ENCODE assay signal across 10 mouse cellular contexts in the genomic region with DNA sequence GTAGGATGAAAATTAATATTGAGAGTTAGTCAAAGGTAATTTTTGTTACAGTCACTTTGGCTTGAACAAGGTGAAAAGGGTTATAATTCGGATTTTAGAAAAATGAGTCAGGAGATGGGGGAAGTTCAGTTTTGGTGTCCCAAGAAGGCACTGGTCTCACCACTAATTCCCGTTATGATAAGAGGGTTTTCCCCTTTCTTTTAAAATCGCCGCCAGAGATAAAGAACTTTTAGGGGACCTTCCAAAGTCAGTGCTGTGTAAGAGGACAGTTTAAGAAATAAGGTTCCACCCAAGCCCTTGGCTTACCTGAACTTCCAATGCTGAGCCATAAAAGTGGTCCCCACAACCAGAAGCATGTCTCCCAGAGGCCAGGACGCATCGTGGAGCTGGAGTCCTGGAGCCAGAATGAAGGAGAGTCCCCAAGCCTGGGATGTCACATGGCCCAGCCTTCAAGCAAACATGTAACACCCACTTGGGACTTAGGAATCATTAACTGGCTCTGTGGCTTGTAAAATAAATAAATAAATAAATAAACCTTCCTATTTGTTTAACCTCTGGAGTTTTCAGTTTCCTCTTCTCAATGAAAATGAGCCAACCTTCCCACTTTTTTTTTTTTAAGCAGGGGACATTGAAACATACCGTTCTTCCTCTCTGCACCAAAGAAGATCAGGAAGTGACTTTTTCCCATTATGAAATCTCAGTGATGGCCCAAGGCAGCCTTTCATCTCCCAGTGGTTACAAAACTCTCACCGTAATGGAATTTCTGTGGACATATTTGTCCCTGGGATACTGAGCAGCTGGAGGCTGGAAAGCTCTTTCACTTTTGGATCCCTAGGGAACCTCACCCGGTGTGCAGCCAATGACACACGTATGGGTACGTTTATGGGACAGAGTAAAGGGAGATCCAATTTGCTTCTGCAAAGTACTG. TPM values are rescaled to one million over a fixed set of nuclear protein-coding genes. Genes with fewer than 3 reads are reported as not detected.
DNase-seq lines count a peak whose midpoint lies in the region; ATAC-seq and TF ChIP-seq lines count a peak whose summit lies in the region.
"Had no signal": no experiment of that assay in that cellular context is flagged by ENCODE, and none has a peak within 500 bp of the region (broad histone marks: within the 10 kb centered on the region; RNA-seq: fewer than 3 reads in every experiment).

A gene (minus strand): TSS at position 648 of the 928 bp plus-strand sequence.

- no peaks in the 10 kb centered on the region for H3K36me3 ChIP-seq in lung, embryonic 14.5 days (ENCODE audit: insufficient read depth)
- H3K36me3 ChIP-seq in intestine, embryonic 15.5 days = no peaks in the 10 kb centered on the region
- no peaks in the 10 kb centered on the region for H3K36me3 ChIP-seq in myocyte (ENCODE audit: control insufficient read depth, insufficient read depth)
- H3K36me3 ChIP-seq in hindbrain, embryonic 10.5 days = no peaks in the 10 kb centered on the region
- H3K36me3 ChIP-seq in hindbrain, embryonic 16.5 days (ENCODE audit: control insufficient read depth, insufficient read depth, low read length) = no peaks in the 10 kb centered on the region
- H3K36me3 ChIP-seq in thymus, adult 2 months (ENCODE audit: control insufficient read depth, insufficient read depth, low read length) = no peaks in the 10 kb centered on the region

- TF ChIP-seq POLR2A in myocyte (IDR thresholded peaks at IDR 0.05; ENCODE audit: insufficient read length, low read depth) = no peak
- TF ChIP-seq POLR2A in thymus, adult 2 months (IDR thresholded peaks at IDR 0.05; ENCODE audit: control insufficient read depth, extremely low read depth, insufficient read depth, low read length, poor library complexity) = no peak

- TF ChIP-seq CTCF in lung, embryonic 14.5 days (IDR thresholded peaks at IDR 0.05; ENCODE audit: low read depth) = no peak
- TF ChIP-seq CTCF in thymus, adult 2 months (IDR thresholded peaks at IDR 0.05; ENCODE audit: borderline replicate concordance, control insufficient read depth, extremely low read depth, insufficient read depth, low read length, poor library complexity) = no peak

- ATAC-seq in lung, embryonic 14.5 days (ENCODE audit: insufficient read depth) = no peak
- ATAC-seq in intestine, embryonic 15.5 days = peak; percentile 66
- ATAC-seq in hindbrain, embryonic 16.5 days = no peak

- H3ac ChIP-seq in myocyte (ENCODE audit: control insufficient read depth, insufficient read length) = no peak within 1 kb of the TSS

- H3K27ac ChIP-seq in lung, embryonic 14.5 days (ENCODE audit: low read depth) = no peak within 1 kb of the TSS
- H3K27ac ChIP-seq in intestine, embryonic 15.5 days = no peak within 1 kb of the TSS
- no peak within 1 kb of the TSS for H3K27ac ChIP-seq in hindbrain, embryonic 10.5 days
- no peak within 1 kb of the TSS for H3K27ac ChIP-seq in hindbrain, embryonic 16.5 days (ENCODE audit: low read depth, low read length)
- no peak within 1 kb of the TSS for H3K27ac ChIP-seq in thymus, adult 2 months (ENCODE audit: control insufficient read depth, insufficient read depth, low read length)

- H3K27me3 ChIP-seq in lung, embryonic 14.5 days (ENCODE audit: insufficient read depth, low read length) = no peaks in the 10 kb centered on the region
- H3K27me3 ChIP-seq in intestine, embryonic 15.5 days (replicated peaks) = no peaks in the 10 kb centered on the region
- H3K27me3 ChIP-seq in myocyte (ENCODE audit: control insufficient read depth, insufficient read depth, insufficient read length) = no peaks in the 10 kb centered on the region
- H3K27me3 ChIP-seq in hindbrain, embryonic 10.5 days (ENCODE audit: insufficient read depth, poor library complexity, severe bottlenecking) = no peaks in the 10 kb centered on the region
- H3K27me3 ChIP-seq in hindbrain, embryonic 16.5 days (replicated peaks; ENCODE audit: control insufficient read depth, insufficient read depth, low read length) = no peaks in the 10 kb centered on the region
- no peaks in the 10 kb centered on the region for H3K27me3 ChIP-seq in thymus, adult 2 months (ENCODE audit: control insufficient read depth, insufficient read depth, low read length)

- no peaks in the 10 kb centered on the region for H3K4me1 ChIP-seq in lung, embryonic 14.5 days (ENCODE audit: insufficient read depth)
- H3K4me1 ChIP-seq in intestine, embryonic 15.5 days (replicated peaks) = 0 out of 2 replicates have a peak, but pooled peaks cover 3% of the 10 kb centered on the region
- peaks cover 10% of the 10 kb centered on the region; the same call in 1 of the 2 replicates for H3K4me1 ChIP-seq in hindbrain, embryonic 10.5 days (replicated peaks)
- no peaks in the 10 kb centered on the region for H3K4me1 ChIP-seq in hindbrain, embryonic 16.5 days (ENCODE audit: control insufficient read depth, insufficient read depth, low read depth, low read length)
- H3K4me1 ChIP-seq in thymus, adult 2 months (replicated peaks; ENCODE audit: control insufficient read depth, insufficient read depth, low read length) = no peaks in the 10 kb centered on the region

- no peaks in the 10 kb centered on the region for H3K9me3 ChIP-seq in lung, embryonic 14.5 days (ENCODE audit: low read depth, low read length)
- no peaks in the 10 kb centered on the region for H3K9me3 ChIP-seq in intestine, embryonic 15.5 days
- H3K9me3 ChIP-seq in hindbrain, embryonic 10.5 days = no peaks in the 10 kb centered on the region
- H3K9me3 ChIP-seq in hindbrain, embryonic 16.5 days (ENCODE audit: control insufficient read depth, low read length) = no peaks in the 10 kb centered on the region

- H3K4me2 ChIP-seq in lung, embryonic 14.5 days = no peak within 1 kb of the TSS
- H3K4me2 ChIP-seq in intestine, embryonic 15.5 days (replicated peaks) = no peak within 1 kb of the TSS
- H3K4me2 ChIP-seq in myocyte (ENCODE audit: low read depth) = peak within 1 kb of the TSS; percentile 70
- no peak within 1 kb of the TSS for H3K4me2 ChIP-seq in hindbrain, embryonic 16.5 days (ENCODE audit: low read length)

- peak; percentile 8 for DNase-seq in lung, embryonic 14.5 days
- no peak for DNase-seq in lung, postnatal 4 days
- DNase-seq in adrenal gland, postnatal 10 days = peak; percentile 49
- no peak for DNase-seq in hindbrain, embryonic 10.5 days (ENCODE audit: low spot score)
- no peak for DNase-seq in thymus, adult 2 months
- DNase-seq: cerebellum, postnatal 25 days had no signal

- no peaks in the 10 kb centered on the region for H3K79me2 ChIP-seq in myocyte (ENCODE audit: control insufficient read depth, insufficient read depth)

- 65% methylated on average over 11 of the region's 11 CpGs for WGBS in lung, embryonic 14.5 days
- WGBS in intestine, embryonic 15.5 days = 68% methylated on average over 11 of the region's 11 CpGs
- WGBS in hindbrain, embryonic 10.5 days = 86% methylated on average over 11 of the region's 11 CpGs
- WGBS in hindbrain, embryonic 16.5 days = 81% methylated on average over 11 of the region's 11 CpGs
- WGBS in thymus, adult 2 months = 88% methylated on average over 11 of the region's 11 CpGs

- H3K4me3 ChIP-seq in lung, embryonic 14.5 days (ENCODE audit: low read depth, low read length) = no peak within 1 kb of the TSS
- no peak within 1 kb of the TSS for H3K4me3 ChIP-seq in intestine, embryonic 15.5 days (replicated peaks)
- H3K4me3 ChIP-seq in myocyte = no peak within 1 kb of the TSS
- H3K4me3 ChIP-seq in hindbrain, embryonic 10.5 days = no peak within 1 kb of the TSS
- H3K4me3 ChIP-seq in hindbrain, embryonic 16.5 days (ENCODE audit: low read length) = no peak within 1 kb of the TSS
- no peak within 1 kb of the TSS for H3K4me3 ChIP-seq in thymus, adult 2 months (ENCODE audit: control insufficient read depth, insufficient read depth, low read length)

- no peak within 1 kb of the TSS for H3K9ac ChIP-seq in lung, embryonic 14.5 days
- no peak within 1 kb of the TSS for H3K9ac ChIP-seq in intestine, embryonic 15.5 days
- no peak within 1 kb of the TSS for H3K9ac ChIP-seq in hindbrain, embryonic 16.5 days (ENCODE audit: low read depth, low read length)

TF ChIP-seq in myocyte, 11 proteins besides CTCF, POLR2A, EP300 and RAD21:
- TF ChIP-seq SRF (IDR thresholded peaks at IDR 0.05; ENCODE audit: control insufficient read depth, insufficient read length, low read depth) (no peak), USF1 (IDR thresholded peaks at IDR 0.05; ENCODE audit: low read depth) (peak; percentile 56), CEBPB (IDR thresholded peaks at IDR 0.05; ENCODE audit: insufficient read depth, poor library complexity, severe bottlenecking) (0 out of 2 replicates have a peak, but pooled peaks have one; percentile 50), TCF12 (IDR thresholded peaks at IDR 0.05; ENCODE audit: insufficient read depth, poor library complexity, severe bottlenecking) (no peak)
TF ChIP-seq in myocyte: peak in this region for 2.

RNA-seq across cellular contexts. Expression of the gene that starts here (rescaled TPM):
- polyA plus RNA-seq in lung, embryonic 14.5 days (2014; fragmentation: Nextera tagmentation; extraction: Ambion mirVana) = 0.14 TPM in 1 of 2 replicates, not detected in the other
- total RNA-seq in adrenal gland, postnatal 10 days (2021) = 10 to 100 TPM; 19.9 to 29.6 TPM
- 1.3 and 1.7 TPM in 2 replicates for polyA plus RNA-seq in intestine, embryonic 15.5 days (2015; fragmentation: Nextera tagmentation; extraction: Ambion mirVana)
- 13.9 TPM for polyA plus RNA-seq in myocyte (2012; fragmentation: generic; extraction: Trizol)
- 0.10 and 0.27 TPM in 2 replicates for polyA plus RNA-seq in hindbrain, embryonic 10.5 days (2016; fragmentation: Nextera tagmentation; extraction: Ambion mirVana)
- 0.81 and 0.84 TPM in 2 replicates for polyA plus RNA-seq in hindbrain, embryonic 16.5 days (2015; fragmentation: Nextera tagmentation; extraction: Ambion mirVana)
- polyA plus RNA-seq in thymus, adult 2 months (2012; rRNA removed) = 4.1 and 5.5 TPM in 2 replicates
- total RNA-seq: megakaryocyte-erythroid progenitor cell, adult 5-6 weeks had no signal

Comparison
In these comparisons a context has a peak if more than half of its experiments do, and no peak if none do; other contexts are left out.
1. Peak in DNase-seq in lung, embryonic 14.5 days; RNA of the gene not detected or under 1 TPM.